Mouse (Mus musculus): ENCODE results near the gene Tatdn2.

GRCm38 (mm10) chr6:113731296-113731695 lies 34.4 kb downstream of the Tatdn2 start:
- TF ChIP-seq CTCF (conservative IDR thresholded peaks at IDR 0.05; ENCODE audit: low read length), result no peak
- TF ChIP-seq NANOG (IDR thresholded peaks at IDR 0.05; ENCODE audit: borderline replicate concordance, low read length), result no peak
- TF ChIP-seq POU5F1 (IDR thresholded peaks at IDR 0.05; ENCODE audit: borderline replicate concordance, low read length), result no peak
